Mouse (Mus musculus) E14TG2a.4 (cell line): Measurements from ENCODE around the gene Trex1.

Experiments
- CTCF ChIP-seq: conservative IDR thresholded peaks from 2 replicates; pipeline ENCODE4 v1.5.1; 2014; ENCODE audit warnings: low read length
- NANOG ChIP-seq: IDR thresholded peaks from 2 replicates; pipeline ENCODE4 v1.6.1; 2014; ENCODE audit warnings: borderline replicate concordance, low read length, mixed read lengths
- POU5F1 ChIP-seq: IDR thresholded peaks from 2 replicates; pipeline ENCODE4 v1.6.1; 2014; ENCODE audit warnings: low read length, borderline replicate concordance

DNA sequence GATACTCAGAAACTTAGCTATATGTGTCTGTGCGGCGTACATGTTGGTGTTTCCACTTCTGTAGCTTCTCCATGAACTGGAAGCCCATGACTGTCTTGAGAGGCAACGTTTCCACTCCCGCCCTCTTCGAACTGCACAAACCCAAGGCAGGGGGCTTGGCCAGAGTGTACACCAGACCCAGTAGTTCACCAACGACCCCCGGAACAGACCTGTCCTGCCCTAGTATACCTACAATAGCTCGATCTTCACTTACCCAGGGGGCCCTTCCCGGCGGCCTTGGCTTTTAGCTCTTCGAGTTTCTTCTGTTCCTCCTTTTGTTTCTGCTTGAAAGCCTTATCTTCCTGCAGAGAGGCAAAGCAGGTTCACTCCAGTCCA is 22.2 kb upstream of the Trex1 start:
- TF ChIP-seq CTCF (no peak), NANOG (no peak), POU5F1 (no peak)
